Mouse (Mus musculus) bone marrow, adult 2 months (tissue): ENCODE measurements around the gene Chd9. TPM values are rescaled to one million over a fixed set of nuclear protein-coding genes. Genes with fewer than 3 reads are reported as not detected.
"Not testable (repeated sequence)": the region's sequence is repeated elsewhere in the genome, so short reads cannot be mapped to it uniquely, and the experiment has no call there.

Experiments used
- H3K27ac ChIP-seq: fragments of 200-500 bp; 2 replicates; pipeline ENCODE4 v1.5.1; 2012; ENCODE audit warnings: low read depth, mild to moderate bottlenecking, control low read depth, inconsistent platforms, low read length; ENCODE audit not compliant: control insufficient read depth, poor library complexity, insufficient read depth
- H3K4me1 ChIP-seq: fragments of 200-500 bp; 2 replicates; pipeline ENCODE4 v1.6.1; 2011; ENCODE audit warnings: low read length; ENCODE audit not compliant: control insufficient read depth, insufficient read depth
- H3K4me3 ChIP-seq: fragments of 200-500 bp; replicated peaks from 2 replicates; pipeline ENCODE3; 2011; ENCODE audit warnings: mild to moderate bottlenecking, low read depth, low read length, control low read depth; ENCODE audit not compliant: control insufficient read depth
- CTCF ChIP-seq: fragments of 200-500 bp; IDR thresholded peaks from 2 replicates; pipeline ENCODE4 v1.5.1; 2011; ENCODE audit warnings: low read length, control low read depth; ENCODE audit not compliant: control insufficient read depth, insufficient read depth
- POLR2A ChIP-seq: fragments of 200-500 bp; IDR thresholded peaks from 2 replicates; pipeline ENCODE4 v1.6.1; 2011; ENCODE audit warnings: low read depth, mild to moderate bottlenecking, control low read depth, low read length, borderline replicate concordance; ENCODE audit not compliant: control insufficient read depth
- WGBS: fragments of 180-500 bp; shearing (Covaris S2); methylation state at CpG from one replicate; pipeline ENCODE4 v1.1.7; 2018; 5-methylcytosine and 5-hydroxymethylcytosine counted together
- polyA plus RNA-seq: library from polyadenylated mRNA; stranded (reverse); fragments of >200 nt; gene quantifications from 2 replicates; pipeline ENCODE4 v1.2.4, GENCODE M21; 2011; ENCODE audit warnings: low replicate concordance; ENCODE audit not compliant: missing spikeins, insufficient read depth, insufficient read length

Chd9 gene
- polyA plus RNA-seq, 1 experiment, result 60.6 TPM

GRCm38 (mm10) chr8:90882088-90882691 is 54.0 kb downstream of the Chd9 start:
- 90% methylated on average over 16 of the region's 16 CpGs for WGBS

GRCm38 (mm10) chr8:90885671-90886368 is 57.7 kb downstream of the Chd9 start:
- no peak for TF ChIP-seq CTCF
- TF ChIP-seq POLR2A, result no peak
- 55% methylated on average over 2 of the region's 2 CpGs for WGBS
- Histone ChIP-seq H3K27ac (no peak overlapping the region), H3K4me1 (no peaks in the 10 kb centered on the region), H3K4me3 (no peak overlapping the region)

More at GRCm38 (mm10) chr8:90882088-90882691, 54.0 kb downstream of the Chd9 start:
- H3K4me1 ChIP-seq, result no peaks in the 10 kb centered on the region
- TF ChIP-seq CTCF (no peak), POLR2A (no peak)
- H3K4me3 ChIP-seq, result no peak overlapping the region
- no peak overlapping the region for H3K27ac ChIP-seq

- H3K27ac ChIP-seq, H3K4me1 ChIP-seq, H3K4me3 ChIP-seq: not testable (repeated sequence)
- no CpG with 5 or more reads among the region's 15 CpGs for WGBS
These were observed 58.2 kb downstream of the Chd9 start for GRCm38 (mm10) chr8:90886369-90886712.

GRCm38 (mm10) chr8:90887328-90887727 is 59.2 kb downstream of the Chd9 start:
- H3K4me1 ChIP-seq, H3K4me3 ChIP-seq, H3K27ac ChIP-seq: not testable (repeated sequence)
- no CpG with 5 or more reads among the region's 20 CpGs for WGBS

GRCm38 (mm10) chr8:90891872-90892578 is 63.9 kb downstream of the Chd9 start:
- Histone ChIP-seq H3K4me1 (no peaks in the 10 kb centered on the region), H3K4me3 (no peak overlapping the region), H3K27ac (no peak overlapping the region)
- 91% methylated on average over 8 of the region's 8 CpGs for WGBS
- TF ChIP-seq POLR2A, result no peak
- no peak for TF ChIP-seq CTCF

GRCm38 (mm10) chr8:90892579-90892919 is 64.4 kb downstream of the Chd9 start:
- H3K4me1 ChIP-seq, result no peaks in the 10 kb centered on the region
- H3K27ac ChIP-seq, result no peak overlapping the region
- H3K4me3 ChIP-seq, result no peak overlapping the region
- WGBS, result 72% methylated on average over 5 of the region's 5 CpGs
- TF ChIP-seq CTCF (no peak), POLR2A (no peak)

- 47% methylated on average over 14 of the region's 14 CpGs for WGBS
- TF ChIP-seq CTCF (no peak), POLR2A (no peak)
- no peak overlapping the region for H3K27ac ChIP-seq
- no peak overlapping the region for H3K4me3 ChIP-seq
- no peaks in the 10 kb centered on the region for H3K4me1 ChIP-seq
These were observed 66.2 kb downstream of the Chd9 start for GRCm38 (mm10) chr8:90894231-90894914.

- no peak for TF ChIP-seq POLR2A
- no peak for TF ChIP-seq CTCF
- H3K27ac ChIP-seq, result no peak overlapping the region
- H3K4me3 ChIP-seq, result no peak overlapping the region
- 83% methylated on average over 5 of the region's 5 CpGs for WGBS
- no peaks in the 10 kb centered on the region for H3K4me1 ChIP-seq
These were observed 69.2 kb downstream of the Chd9 start for GRCm38 (mm10) chr8:90897343-90897742.

- no peak overlapping the region for H3K27ac ChIP-seq
- TF ChIP-seq CTCF (no peak), POLR2A (no peak)
- 24% methylated on average over 6 of the region's 6 CpGs for WGBS
- no peak overlapping the region for H3K4me3 ChIP-seq
- no peaks in the 10 kb centered on the region for H3K4me1 ChIP-seq
These were observed 70.4 kb downstream of the Chd9 start for GRCm38 (mm10) chr8:90898578-90898977.
